Mouse (Mus musculus): ENCODE measurements around the gene Ap1s1.

GRCm38 (mm10) chr5:137054873-137055272, 8.9 kb upstream of the Ap1s1 start:
- no peak for TF ChIP-seq POLR2A (IDR thresholded peaks at IDR 0.05; ENCODE audit: low read depth, low read length)
- no peak for TF ChIP-seq CTCF (IDR thresholded peaks at IDR 0.05; ENCODE audit: extremely low read depth, insufficient read depth, insufficient read length, insufficient replicate concordance)

Measured in spleen, adult 2 months (tissue).